Mouse (Mus musculus) kidney, adult 8-10 months (tissue): ENCODE results near the gene Ppp2r5b.

Source experiments
- DNase-seq, 2 experiments: peaks; one replicate each; pipeline ENCODE4 v3.0.0; 2022

Ppp2r5b gene

DNA sequence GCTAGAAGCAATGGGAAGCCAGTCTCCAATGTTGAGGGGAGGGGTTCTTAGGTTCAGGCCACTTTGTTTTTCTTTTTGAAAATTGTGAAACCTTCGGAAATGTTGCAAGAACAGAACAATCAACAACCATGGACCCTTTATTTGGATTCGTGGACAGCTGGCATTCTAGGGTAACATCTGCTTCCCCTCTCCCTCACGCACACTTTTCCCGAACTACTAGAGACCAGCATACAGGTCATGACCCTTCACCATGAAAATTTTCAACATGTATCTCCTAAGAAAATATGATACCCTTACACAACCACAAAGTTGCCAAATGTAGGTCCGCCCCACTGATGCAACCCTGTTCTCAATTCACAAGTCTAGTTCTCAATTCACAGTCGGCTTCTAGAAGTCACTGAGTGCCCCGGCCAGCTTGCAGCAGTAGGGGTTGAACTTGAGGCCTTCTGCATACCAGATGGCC lies 33.0 kb upstream of the Ppp2r5b start:
- no peak for DNase-seq

- peak; percentile 80 to 92 for DNase-seq
Measured at GRCm38 (mm10) chr19:6268170-6268528, 32.5 kb upstream of the Ppp2r5b start.

DNA sequence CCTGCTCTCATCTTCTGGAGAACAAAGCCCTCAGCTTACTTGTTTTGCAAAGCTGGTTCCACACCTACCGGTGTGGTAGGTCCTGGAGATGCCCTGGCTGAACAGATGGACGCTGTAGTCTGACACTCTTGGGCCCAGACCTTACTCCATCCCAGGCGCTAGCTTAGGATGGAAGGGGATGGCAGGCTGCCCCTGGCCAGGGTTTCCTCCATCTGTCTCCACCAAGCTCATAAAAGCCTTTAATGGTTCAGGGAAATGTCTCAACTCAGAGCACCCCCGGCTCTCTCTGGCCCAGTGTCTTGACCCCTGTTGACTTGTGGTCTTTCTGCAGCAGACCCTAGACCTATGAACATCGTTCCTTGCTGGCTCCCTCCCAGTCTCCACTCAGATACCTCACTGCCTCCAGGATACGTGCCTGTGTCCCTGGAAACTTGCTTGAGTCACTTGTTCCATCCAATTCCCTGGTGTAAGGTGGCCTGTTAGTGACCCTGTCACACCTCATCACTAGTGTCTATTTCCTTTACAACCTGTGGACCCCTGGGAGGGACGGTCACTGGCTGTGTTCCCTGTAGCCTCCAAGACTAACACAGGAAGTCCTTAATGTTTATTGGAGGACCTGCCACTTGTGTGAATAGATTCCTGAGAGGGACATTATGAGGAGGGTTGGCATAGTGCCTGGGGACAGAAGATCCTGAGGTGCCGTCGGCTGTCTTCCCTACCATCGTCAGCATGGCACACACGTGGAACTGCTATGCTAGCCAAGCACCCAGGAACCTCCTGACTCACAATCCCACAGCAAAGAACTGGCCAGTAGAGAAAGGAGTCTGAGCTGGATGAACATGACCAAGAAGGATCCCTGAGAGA lies 31.9 kb upstream of the Ppp2r5b start:
- peak in 1 of 2 experiments; percentile 14 for DNase-seq

DNA sequence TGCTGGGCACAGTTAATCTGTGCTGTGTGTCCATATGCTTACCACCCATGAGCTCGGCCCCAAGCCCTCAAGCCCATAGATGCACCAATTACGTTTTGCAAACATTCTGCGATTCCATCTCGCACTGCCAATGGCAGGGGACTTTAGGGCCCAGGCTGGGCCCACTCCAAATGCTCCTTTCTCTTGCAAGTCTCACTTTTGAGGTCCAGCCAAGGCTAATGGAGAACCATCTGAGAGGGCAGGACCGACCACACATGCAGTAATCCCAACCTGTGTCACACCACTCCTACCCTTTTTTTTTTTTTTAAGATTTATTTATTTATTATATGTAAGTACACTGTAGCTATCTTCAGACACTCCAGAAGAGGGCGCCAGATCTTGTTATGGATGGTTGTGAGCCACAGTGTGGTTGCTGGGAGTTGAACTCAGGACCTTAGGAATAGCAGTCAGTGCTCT lies 30.1 kb upstream of the Ppp2r5b start:
- DNase-seq = peak in 1 of 2 experiments; percentile 27

DNA sequence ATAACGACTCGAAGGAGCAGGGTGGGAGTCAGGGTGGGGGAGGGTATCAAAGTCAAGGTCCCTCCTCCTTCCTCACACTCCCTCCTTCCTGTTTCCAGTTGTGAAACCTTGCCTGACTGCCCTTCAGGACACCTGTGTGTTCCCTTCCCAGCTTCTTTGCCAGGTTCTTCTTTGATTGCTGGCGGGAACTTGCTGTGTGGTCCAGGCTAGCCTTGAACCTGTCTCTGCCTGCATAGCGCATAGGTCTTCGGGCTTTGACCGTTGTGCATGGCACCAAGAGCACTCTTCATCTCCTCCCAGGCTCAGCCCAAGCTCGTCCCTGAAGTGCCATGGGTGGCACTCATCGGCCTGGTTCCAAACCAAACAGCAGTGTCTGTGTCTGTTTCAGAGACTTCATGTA lies 29.3 kb upstream of the Ppp2r5b start:
- no peak for DNase-seq

DNA sequence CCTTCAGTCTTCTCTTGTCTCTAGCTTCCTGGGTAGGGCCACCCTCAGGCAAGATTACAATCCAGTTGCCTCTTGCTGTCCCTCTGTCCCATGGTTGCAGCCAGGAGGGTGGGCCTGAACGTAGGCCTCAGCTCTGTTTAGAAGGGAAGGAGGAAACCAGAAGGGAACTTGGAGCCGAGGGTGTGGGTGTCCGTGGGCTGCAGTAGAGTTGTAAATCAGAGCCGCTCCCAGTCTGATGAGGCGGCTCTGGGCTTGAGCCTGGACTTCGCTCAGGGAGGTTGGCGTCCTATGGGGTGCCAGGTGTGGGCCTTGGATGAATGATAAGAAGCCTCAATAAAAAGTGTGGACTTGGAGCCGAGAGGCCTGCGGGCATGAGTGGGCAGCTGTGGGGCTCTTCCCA lies 28.5 kb upstream of the Ppp2r5b start:
- DNase-seq = no peak

DNA sequence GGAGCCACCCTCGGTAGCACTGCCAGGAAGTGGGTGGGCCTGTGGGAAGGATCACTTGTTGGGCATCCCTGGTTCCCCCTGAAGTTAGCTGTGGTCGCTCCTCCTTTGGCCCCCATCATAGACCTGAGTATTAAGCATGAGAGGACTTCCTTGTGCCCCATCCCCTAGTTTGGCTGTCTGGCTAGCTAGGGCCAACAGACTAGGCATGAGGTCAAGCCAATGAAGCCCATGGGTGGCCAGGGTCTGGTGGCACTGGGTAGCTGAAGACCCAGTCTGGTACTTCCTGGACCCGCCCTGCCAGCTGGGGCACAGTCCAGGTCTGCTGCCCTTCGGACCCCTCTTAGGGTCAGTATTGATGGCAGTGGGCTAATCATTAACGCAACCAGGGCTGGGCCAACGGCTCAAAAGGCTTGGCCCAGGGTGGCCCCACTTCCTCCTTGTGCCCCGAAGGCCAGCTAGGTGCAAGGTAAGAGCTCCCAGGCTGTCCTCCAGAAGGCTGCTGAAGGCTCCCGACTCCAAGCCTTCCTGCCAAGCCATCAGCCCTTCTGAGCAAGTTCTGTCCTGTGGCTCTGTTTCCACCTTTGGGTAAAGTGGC lies 27.3 kb upstream of the Ppp2r5b start:
- DNase-seq = peak; percentile 87 to 91

DNA sequence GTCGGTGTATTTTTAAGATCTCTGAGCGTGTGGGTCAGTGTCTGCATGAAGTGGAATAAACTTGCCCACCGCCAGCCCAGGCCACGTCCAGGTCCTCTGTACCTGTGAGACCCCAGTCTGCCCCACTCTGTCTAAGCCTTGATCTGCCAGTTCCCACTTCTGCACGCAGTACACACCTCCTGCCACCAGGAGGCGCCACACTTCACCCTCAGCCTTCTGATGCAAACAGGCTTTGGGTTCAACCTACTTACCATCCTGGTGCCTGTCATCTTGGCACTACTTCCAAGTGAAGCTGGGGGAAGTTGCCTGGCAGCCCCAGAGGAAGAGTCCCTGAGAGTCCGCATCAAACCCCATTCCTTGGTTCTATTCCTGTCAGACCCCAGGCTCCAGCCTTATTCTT lies 26.6 kb upstream of the Ppp2r5b start:
- peak; percentile 68 to 85 for DNase-seq

DNA sequence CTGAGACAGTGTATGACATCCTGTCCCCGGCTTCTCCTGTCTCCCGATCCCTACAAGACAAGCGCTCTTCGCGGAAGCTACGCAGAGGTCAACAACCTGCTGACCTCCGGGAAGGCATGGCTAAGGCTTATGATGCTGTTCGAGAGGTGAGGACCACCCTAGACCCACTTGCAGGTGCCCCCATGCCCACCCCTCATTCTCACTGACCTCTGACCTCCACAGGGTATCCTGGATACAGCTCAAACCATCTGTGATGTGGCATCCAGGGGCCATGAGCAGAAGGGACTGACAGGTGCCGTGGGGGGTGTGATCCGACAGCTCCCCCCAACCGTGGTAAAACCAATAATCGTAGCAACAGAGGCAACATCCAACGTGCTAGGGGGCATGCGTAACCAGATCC lies 25.7 kb upstream of the Ppp2r5b start:
- no peak for DNase-seq

DNA sequence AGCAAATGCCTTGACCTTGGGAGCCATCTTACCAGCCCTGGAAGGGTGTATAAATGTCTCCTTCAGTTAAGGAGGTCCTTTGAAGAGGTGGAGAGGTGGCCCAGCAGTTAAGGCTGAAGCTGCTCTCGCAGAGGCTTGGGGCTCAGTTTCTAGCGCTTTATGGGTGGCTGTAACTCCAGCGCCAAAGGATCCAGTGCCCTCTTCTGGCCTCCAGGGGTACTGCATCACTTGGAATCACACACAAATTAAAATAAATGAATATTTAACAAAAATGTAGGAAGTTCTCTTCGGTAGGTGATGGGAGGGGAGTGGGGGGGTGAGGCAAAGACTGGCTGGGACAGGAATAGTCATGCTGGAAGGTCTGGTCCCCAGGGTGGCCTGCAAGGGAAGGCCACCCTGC lies 25.3 kb upstream of the Ppp2r5b start:
- no peak for DNase-seq

DNA sequence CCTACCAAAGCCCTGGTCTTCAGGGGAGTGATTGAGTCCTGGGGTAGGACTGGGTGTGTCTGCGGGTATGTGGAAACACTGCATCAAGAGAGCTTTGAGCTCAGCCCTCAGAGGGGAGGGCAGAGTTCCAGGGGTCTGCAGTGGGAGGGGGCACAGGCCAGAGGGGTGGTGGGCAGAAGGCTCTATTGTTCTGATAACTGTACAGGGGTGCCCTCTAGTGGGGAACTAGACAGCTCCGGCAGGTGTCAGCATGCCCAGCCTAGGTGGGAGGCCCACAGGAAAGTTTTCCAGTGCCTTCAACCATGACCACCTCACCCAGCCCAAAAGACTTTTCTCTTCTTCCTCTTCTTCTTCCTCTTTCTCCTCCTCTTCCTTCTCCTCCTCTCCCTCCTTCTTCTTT lies 24.8 kb upstream of the Ppp2r5b start:
- peak in 1 of 2 experiments; percentile 43 for DNase-seq

- no peak for DNase-seq
Measured at GRCm38 (mm10) chr19:6253021-6253420, 17.3 kb upstream of the Ppp2r5b start.

DNA sequence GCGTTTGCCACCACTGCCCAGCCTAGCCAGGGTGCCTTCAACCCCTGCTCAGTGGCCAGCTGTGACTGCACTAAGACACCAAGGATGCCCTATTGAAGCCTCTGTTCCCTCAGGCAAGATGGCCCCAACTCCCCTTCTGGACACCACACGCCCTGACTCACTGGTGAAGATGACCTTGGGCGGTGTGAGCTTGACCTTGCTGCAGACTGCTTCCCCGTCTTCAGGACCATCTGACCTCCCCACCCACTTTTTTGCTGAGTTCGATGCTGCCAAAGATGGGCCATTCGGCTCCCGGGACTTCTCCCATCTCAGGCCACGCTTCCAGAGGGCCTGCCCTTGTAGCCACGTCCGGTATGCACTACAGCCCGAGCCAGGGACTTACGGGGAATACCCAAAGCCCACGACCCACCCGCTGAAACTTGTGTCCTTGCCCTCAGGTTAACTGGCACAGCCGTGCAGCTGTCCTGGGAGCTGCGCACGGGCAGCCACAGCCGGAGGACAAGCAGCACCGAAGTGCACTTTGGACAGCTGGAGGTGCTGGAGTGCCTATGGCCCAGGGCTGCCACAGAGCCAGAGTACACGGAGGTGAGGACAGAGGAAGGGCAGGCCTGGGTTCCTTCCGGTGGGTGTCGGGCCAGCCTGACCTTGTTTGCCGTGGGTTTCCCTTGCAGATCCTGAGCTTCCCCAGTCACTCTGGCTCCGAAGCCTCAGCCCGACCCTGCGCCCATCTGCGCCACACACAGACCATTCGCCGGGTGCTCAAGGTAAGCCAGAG lies 12.0 kb upstream of the Ppp2r5b start:
- DNase-seq = no peak

GRCm38 (mm10) chr19:6245806-6246205 lies 10.1 kb upstream of the Ppp2r5b start:
- no peak for DNase-seq

DNA sequence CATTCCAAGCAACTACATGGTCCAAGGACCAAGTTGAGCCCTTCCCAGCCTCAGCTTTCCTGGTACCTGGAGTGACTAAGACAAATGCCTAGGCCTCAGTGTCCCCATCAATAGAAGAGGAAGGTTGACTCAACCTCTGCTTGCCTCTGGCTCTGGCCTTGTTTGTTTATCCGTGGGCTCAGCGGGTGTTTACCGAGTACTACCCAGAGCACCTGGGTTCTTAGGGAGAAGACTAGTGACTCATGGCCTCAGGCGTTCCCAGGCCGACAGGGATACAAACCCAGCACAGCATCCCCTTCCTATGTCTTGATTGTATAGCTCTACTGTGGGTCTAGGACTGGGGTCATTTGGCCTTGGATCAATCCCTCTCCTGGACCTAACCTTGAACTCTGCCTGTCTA lies 7.6 kb upstream of the Ppp2r5b start:
- no peak for DNase-seq

GRCm38 (mm10) chr19:6242281-6242680 lies 6.6 kb upstream of the Ppp2r5b start:
- DNase-seq = peak; percentile 54 to 64

DNA sequence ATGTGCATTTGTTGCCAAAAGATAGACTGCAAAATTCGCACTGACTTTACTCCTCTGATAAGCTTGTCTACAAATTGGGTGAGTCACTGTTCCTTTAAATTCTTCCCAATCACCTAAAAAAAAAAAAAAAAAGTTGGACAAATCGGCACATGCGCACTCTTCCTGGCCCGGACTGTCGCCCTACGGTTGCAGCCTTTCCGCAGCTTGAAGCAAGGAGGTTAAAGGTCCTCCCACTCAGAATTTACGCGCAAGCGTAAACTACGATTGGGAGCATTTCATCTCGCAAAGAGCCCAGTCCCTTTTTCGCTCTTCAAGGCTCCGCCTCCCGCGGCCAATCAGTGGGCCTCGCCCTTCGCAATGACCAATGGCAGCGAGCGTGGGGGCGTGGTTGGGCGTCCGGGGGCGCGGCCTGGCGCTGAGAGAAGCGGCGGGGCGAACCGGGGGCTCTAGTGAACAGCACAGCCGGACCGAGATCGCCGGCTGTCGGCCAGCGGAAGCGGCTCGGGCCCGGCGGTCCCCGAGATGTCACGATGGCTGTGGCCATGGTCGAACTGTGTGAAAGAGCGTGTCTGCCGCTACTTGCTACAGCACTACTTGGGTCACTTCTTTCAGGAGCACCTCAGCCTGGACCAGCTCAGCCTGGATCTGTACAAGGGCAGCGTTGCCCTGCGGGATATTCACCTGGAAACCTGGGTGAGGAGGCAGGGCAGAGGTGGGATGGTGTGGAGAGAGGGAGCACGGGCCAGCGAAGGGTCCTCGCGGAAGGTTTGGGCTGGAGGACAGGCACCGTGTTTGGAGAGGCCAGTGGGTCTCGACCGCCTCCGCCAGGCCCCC lies 5.8 kb upstream of the Ppp2r5b start, which contains the start of gene Atg2a:
TSS of gene Atg2a (plus strand) at position 395 of the 834 bp plus-strand sequence.
- peak; percentile 98 to 99 for DNase-seq

- no peak for DNase-seq
Measured at GRCm38 (mm10) chr19:6240725-6241124, 5.1 kb upstream of the Ppp2r5b start.

GRCm38 (mm10) chr19:6240136-6240535 lies 4.5 kb upstream of the Ppp2r5b start:
- no peak for DNase-seq

DNA sequence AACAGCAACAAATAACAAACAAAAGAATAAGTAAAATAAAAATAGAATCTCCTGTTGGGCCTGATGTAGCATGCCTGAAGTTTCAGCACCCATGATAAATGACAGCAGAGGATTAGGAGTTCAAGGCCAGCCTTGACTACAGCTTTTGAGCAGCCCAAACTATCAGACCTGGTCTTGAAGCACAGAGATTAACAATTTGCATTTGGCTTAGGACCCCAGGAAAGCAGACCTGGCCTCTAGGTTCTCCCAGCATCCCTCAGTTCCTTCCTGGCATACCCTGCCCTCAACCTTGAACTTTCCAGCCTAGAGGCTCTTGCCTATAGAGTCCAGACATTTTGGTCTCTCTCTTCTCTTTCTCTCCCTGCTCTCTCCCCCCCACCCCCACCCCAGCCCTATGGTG lies 3.1 kb upstream of the Ppp2r5b start:
- no peak for DNase-seq

- DNase-seq = no peak
Measured at GRCm38 (mm10) chr19:6236842-6237241, 1.2 kb upstream of the Ppp2r5b start.

DNA sequence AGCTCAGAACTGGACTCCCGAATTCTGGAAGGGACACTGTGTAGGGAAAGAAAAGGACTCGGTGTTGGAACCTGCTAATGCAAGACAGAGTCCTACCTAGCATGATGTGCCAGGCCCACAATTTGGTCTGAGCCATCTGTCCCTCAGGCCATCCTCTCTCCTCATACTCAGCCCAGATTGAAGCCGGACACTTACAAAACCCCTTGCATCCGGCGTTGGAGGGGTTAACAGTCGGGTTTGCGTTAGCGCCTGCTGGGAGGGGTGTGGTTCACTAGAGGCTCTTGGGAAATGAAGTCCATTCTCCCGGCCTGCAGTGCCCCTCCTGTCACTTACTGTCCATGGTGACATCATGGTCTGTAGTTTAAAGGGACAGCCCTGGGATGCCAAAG lies 375 bp upstream of the Ppp2r5b start:
- peak; percentile 92 for DNase-seq
